Mouse (Mus musculus): ENCODE measurements around the gene Wipf2.

Wipf2 gene

GRCm38 (mm10) chr11:98942923-98943641 lies 79.6 kb downstream of the Wipf2 start:
- DNase-seq (ENCODE audit: low spot score in 2 of 2): no peak

GRCm38 (mm10) chr11:98943741-98944461 lies 80.5 kb downstream of the Wipf2 start:
- DNase-seq (ENCODE audit: low spot score in 2 of 2): peak in 1 of 2 experiments; percentile 43

GRCm38 (mm10) chr11:98944897-98945604 lies 81.6 kb downstream of the Wipf2 start:
- DNase-seq (ENCODE audit: low spot score in 2 of 2): no peak

GRCm38 (mm10) chr11:98945605-98945977 lies 82.2 kb downstream of the Wipf2 start:
- peak in 1 of 2 experiments; percentile 36 for DNase-seq (ENCODE audit: low spot score in 2 of 2)

- no peak for DNase-seq (ENCODE audit: low spot score in 2 of 2)
These were observed 84.6 kb downstream of the Wipf2 start for GRCm38 (mm10) chr11:98947969-98948569.

GRCm38 (mm10) chr11:98949242-98949957 lies 86.0 kb downstream of the Wipf2 start:
- DNase-seq (ENCODE audit: low spot score in 2 of 2): no peak

- no peak for DNase-seq (ENCODE audit: low spot score in 2 of 2)
These were observed 86.6 kb downstream of the Wipf2 start for GRCm38 (mm10) chr11:98949958-98950460.

- no peak for DNase-seq (ENCODE audit: low spot score in 2 of 2)
These were observed 87.0 kb downstream of the Wipf2 start for GRCm38 (mm10) chr11:98950484-98950883.

GRCm38 (mm10) chr11:98951026-98951906 lies 87.8 kb downstream of the Wipf2 start:
- DNase-seq (ENCODE audit: low spot score in 2 of 2): peak; percentile 84 to 86

- no peak for DNase-seq (ENCODE audit: low spot score in 2 of 2)
These were observed 88.7 kb downstream of the Wipf2 start for GRCm38 (mm10) chr11:98952111-98952510.

- DNase-seq (ENCODE audit: low spot score in 2 of 2): no peak
These were observed 89.3 kb downstream of the Wipf2 start for GRCm38 (mm10) chr11:98952736-98953135.

GRCm38 (mm10) chr11:98953361-98953760 lies 89.9 kb downstream of the Wipf2 start:
- peak in 1 of 2 experiments; percentile 21 for DNase-seq (ENCODE audit: low spot score in 2 of 2)

- DNase-seq (ENCODE audit: low spot score in 2 of 2): no peak
These were observed 90.4 kb downstream of the Wipf2 start for GRCm38 (mm10) chr11:98953835-98954320.

GRCm38 (mm10) chr11:98954373-98954772 lies 90.9 kb downstream of the Wipf2 start:
- DNase-seq (ENCODE audit: low spot score in 2 of 2): peak; percentile 49 to 78

Measured in right cerebral cortex, postnatal 10 days (tissue).